Mouse (Mus musculus) intestine, postnatal 0 days (tissue): ENCODE measurements around the gene Nedd9. TPM values are rescaled to one million over a fixed set of nuclear protein-coding genes. Genes with fewer than 3 reads are reported as not detected.

Source experiments
- ATAC-seq: fragments of 200-750 bp; cut with Nextera tagmentation; 2 replicates; pipeline ENCODE4 v1.8.0; 2017; ENCODE audit warnings: mild to moderate bottlenecking, moderate TSS enrichment, moderate library complexity
- H3K27ac ChIP-seq: fragments of 300-500 bp; sonication (generic); 2 replicates; pipeline ENCODE4 v1.5.1; 2014; ENCODE audit warnings: mild to moderate bottlenecking, low read depth, low read length, moderate library complexity
- H3K27me3 ChIP-seq: fragments of 300-500 bp; sonication (generic); replicated peaks from 2 replicates; pipeline ENCODE4 v1.6.1; 2014; ENCODE audit warnings: low read length, mixed read lengths; ENCODE audit not compliant: control insufficient read depth, insufficient read depth
- H3K36me3 ChIP-seq: fragments of 300-500 bp; sonication (generic); 2 replicates; pipeline ENCODE4 v1.6.1; 2014; ENCODE audit warnings: mild to moderate bottlenecking, moderate library complexity; ENCODE audit not compliant: control insufficient read depth, insufficient read depth
- H3K4me1 ChIP-seq: fragments of 300-500 bp; sonication (generic); replicated peaks from 2 replicates; pipeline ENCODE4 v1.6.1; 2014; ENCODE audit warnings: antibody characterized with exemption, low read length, mixed read lengths; ENCODE audit not compliant: control insufficient read depth, insufficient read depth
- H3K4me2 ChIP-seq: fragments of 300-500 bp; sonication (generic); replicated peaks from 2 replicates; pipeline ENCODE4 v1.6.1; 2014; ENCODE audit warnings: low read depth, mild to moderate bottlenecking, moderate library complexity
- H3K4me3 ChIP-seq: fragments of 300-500 bp; sonication (generic); 2 replicates; pipeline ENCODE4 v1.5.1; 2014; ENCODE audit warnings: low read depth, low read length
- H3K9ac ChIP-seq: fragments of 300-500 bp; sonication (generic); 2 replicates; pipeline ENCODE4 v1.6.1; 2014; ENCODE audit warnings: mild to moderate bottlenecking, low read depth, low read length
- H3K9me3 ChIP-seq: fragments of 300-500 bp; sonication (generic); 2 replicates; pipeline ENCODE4 v1.6.1; 2016; ENCODE audit warnings: mixed run types; ENCODE audit not compliant: control insufficient read depth
- CTCF ChIP-seq: sonication (generic); IDR thresholded peaks from 2 replicates; pipeline ENCODE4 v1.5.1; 2016; ENCODE audit warnings: low read depth, mild to moderate bottlenecking, control low read depth, antibody characterized with exemption, moderate library complexity
- whole genome bisulfite sequencing: fragments of 180-500 bp; shearing (Covaris S2); extraction: QIAGEN DNeasy Blood & Tissue Kit; methylation state at CpG from one replicate; pipeline ENCODE4 v1.1.7; 2014; 5-methylcytosine and 5-hydroxymethylcytosine counted together
- polyA plus RNA-seq: library from polyadenylated mRNA; unstranded; fragments of >200 nt; fragmentation: Nextera tagmentation; extraction: Ambion mirVana; gene quantifications from 2 replicates; pipeline ENCODE4 v1.2.1, GENCODE M21; 2015

Nedd9 gene
- polyA plus RNA-seq, 1 experiment from 2014 or later, result 17.6 TPM

DNA sequence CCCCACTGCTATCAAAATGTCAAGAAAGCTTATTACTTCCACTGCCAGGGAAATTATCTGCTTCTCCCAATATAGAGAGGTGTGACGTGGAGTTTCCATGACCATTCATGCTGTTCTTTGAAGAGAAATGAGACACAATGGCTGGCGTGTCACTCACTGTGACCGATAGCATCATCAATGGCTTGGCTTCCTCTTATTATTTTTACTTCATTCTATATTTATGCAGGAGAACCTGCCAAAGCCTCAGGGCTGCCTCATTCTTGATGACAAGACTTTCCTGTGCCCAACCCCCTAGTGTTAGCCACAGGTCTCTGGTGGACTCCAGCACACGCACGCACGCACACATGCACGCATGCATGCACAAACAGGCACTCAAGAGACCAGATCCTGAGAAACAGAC, 141.4 kb downstream of the Nedd9 start:
- H3K4me2 ChIP-seq, result no peak overlapping the region

DNA sequence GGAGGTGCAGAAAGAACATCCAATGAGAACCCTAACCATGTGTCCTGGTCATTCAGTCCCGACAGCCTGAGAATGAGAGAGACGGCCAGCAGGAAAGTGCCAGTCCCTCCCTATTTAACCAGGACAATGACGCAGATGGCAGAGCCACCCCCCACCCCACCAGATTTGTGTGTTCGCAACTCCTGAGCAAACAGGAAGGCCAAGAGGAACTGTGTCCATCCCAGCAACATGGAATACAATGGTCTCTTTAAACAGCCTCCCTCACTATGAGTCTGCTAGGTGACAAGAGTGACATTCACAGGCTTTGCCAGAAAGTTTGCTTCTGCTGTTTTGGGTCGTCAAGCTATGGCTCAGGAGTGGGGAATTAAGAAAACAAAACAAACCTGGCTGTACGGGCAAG, 141.9 kb downstream of the Nedd9 start:
- Histone ChIP-seq H3K27me3 (no peaks in the 10 kb centered on the region), H3K4me2 (no peak overlapping the region), H3K9me3 (no peaks in the 10 kb centered on the region), H3K4me3 (no peak overlapping the region), H3K36me3 (no peaks in the 10 kb centered on the region; the same call in 1 of the 2 replicates), H3K27ac (peak overlapping the region; percentile 36), H3K9ac (no peak overlapping the region), H3K4me1 (peaks cover 30% of the 10 kb centered on the region)
- ATAC-seq, result no peak
- TF ChIP-seq CTCF, result no peak
- WGBS, result 32% methylated on average over 6 of the region's 6 CpGs

More for the DNA sequence above, 141.4 kb downstream of the Nedd9 start:
- Histone ChIP-seq H3K36me3 (no peaks in the 10 kb centered on the region; the same call in 1 of the 2 replicates), H3K9me3 (no peaks in the 10 kb centered on the region), H3K4me1 (peaks cover 30% of the 10 kb centered on the region), H3K27me3 (no peaks in the 10 kb centered on the region), H3K27ac (peak overlapping the region; percentile 29), H3K9ac (no peak overlapping the region), H3K4me3 (no peak overlapping the region)
- 49% methylated on average over 7 of the region's 7 CpGs for WGBS
- 0 out of 2 replicates have a peak, but pooled peaks have one; percentile 9 for TF ChIP-seq CTCF
- ATAC-seq, result no peak

DNA sequence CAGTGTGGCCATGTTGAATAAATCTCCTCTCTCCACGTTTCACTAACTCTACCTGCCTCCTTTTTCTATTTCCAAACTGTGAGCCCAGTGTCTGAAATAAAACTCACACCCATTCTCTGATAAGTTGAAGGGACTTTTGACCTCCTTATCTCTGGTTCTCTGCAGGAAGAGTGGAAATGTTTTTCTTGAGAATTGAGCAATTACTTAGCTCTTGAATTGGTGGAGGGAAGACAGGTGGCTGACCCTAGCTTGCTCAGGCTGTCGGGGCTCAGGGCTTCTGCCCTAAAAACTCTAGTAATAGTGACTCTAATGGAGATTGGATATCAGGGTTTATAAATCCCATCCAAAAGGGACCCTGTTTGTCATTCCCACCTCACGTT, 143.3 kb downstream of the Nedd9 start:
- Histone ChIP-seq H3K36me3 (peaks cover 10% of the 10 kb centered on the region; the same call in 1 of the 2 replicates), H3K4me2 (peak overlapping the region; percentile 55), H3K9ac (no peak overlapping the region), H3K9me3 (no peaks in the 10 kb centered on the region), H3K27me3 (no peaks in the 10 kb centered on the region), H3K27ac (peak overlapping the region; percentile 92), H3K4me1 (peaks cover 28% of the 10 kb centered on the region), H3K4me3 (no peak overlapping the region)
- 32% methylated on average over 3 of the region's 3 CpGs for WGBS
- peak; percentile 66 for ATAC-seq
- TF ChIP-seq CTCF, result no peak

DNA sequence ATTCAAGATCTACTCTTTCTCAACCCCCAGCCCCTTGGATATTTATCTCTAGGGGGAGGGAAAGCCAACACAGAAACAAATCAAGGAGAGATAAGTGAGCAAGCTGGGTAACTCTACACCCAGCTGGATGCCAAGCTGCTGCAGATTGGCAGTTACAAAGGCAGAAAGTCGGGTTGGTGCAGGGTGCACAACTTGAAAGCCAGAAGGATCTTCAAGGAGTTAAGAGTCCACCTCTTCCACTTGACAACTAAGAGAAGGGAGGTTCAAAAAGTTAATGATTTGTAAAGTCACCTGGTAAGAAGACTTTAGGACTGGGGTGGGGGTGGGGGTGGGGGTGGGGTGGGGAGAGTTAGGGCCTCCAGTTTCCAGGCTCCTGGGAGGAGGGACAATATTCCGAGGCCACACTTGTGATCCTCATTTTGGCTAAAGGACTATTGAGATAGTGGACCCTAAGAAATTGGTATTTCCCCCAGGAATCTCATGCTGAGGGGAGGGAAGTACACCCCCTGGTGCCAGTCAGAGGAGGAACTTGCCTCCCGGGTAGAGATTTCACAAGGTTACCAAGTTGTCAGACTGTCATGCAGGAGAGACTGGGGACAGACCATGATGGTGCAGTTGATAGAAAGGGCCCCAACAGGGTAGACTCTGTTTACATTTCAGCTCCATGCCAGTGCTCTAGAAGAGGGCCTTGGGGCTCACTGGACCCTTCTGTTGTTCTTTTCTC, 143.8 kb downstream of the Nedd9 start:
- H3K4me2 ChIP-seq, result peak overlapping the region; percentile 55
- peak overlapping the region; percentile 92 for H3K27ac ChIP-seq
- peak; percentile 47 for TF ChIP-seq CTCF
- WGBS, result 27% methylated on average over 3 of the region's 3 CpGs
- no peaks in the 10 kb centered on the region for H3K9me3 ChIP-seq
- H3K4me1 ChIP-seq, result peaks cover 28% of the 10 kb centered on the region
- no peak overlapping the region for H3K9ac ChIP-seq
- no peaks in the 10 kb centered on the region for H3K27me3 ChIP-seq
- H3K4me3 ChIP-seq, result no peak overlapping the region
- peaks cover 15% of the 10 kb centered on the region for H3K36me3 ChIP-seq
- peak; percentile 79 for ATAC-seq

DNA sequence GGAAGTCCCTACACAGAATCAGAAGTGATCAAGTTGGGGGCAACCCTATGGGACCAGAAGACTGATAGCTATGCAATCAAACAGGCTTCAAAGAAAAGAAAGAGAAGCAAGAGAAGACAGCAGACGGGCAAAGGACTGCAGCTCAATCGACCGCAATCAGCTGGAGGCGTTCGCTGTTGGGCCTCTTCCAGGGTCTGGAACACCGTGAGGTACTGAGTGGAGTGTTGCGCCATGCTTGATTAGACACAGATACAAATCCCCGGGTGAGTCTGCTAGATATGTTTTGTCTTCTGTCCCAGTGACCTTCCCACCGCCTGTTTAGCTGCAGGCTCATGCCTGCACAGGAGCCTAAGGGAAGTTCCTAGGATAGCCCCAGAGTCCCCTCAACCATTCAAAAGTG, 145.7 kb downstream of the Nedd9 start:
- Histone ChIP-seq H3K27me3 (no peaks in the 10 kb centered on the region), H3K4me3 (no peak overlapping the region), H3K9me3 (no peaks in the 10 kb centered on the region), H3K4me2 (0 out of 2 replicates have a peak overlapping the region, but pooled peaks have one; percentile 9), H3K27ac (peak overlapping the region; percentile 92), H3K9ac (no peak overlapping the region), H3K36me3 (peaks cover 26% of the 10 kb centered on the region), H3K4me1 (peaks cover 29% of the 10 kb centered on the region)
- ATAC-seq, result no peak
- 38% methylated on average over 9 of the region's 9 CpGs for WGBS
- TF ChIP-seq CTCF, result no peak

DNA sequence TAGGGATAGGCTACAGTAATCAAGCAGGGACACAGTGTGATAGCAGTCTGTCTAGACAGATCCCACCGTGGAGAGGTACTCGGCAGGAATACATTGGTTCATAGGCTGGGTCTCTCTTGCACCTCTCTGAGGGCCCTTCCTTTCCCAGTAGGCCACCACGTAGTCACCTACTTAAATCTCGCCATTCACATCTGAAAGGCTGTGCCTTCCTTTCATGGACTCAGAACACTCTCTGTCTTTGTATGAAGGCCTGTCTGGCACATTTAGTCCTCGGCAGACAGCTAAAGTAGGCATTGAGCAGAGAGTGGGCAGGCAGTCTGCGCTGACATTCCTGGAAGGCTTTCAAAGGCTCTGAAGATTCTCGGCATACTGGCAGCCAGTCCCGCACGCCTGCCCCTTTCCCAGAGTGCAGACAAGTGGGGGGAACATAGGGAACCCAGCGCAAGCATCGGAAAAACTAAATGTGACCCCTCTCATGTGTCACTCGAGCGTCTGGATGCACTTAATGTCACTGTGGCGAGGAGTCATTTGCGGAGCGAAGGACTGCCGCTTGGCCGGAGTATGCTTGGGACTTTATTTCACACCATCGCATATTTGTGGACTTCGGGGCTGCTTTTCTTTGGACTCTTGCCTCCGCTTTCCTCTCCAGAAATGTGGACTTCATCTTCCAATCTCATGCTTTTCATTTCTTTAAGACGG, 147.4 kb downstream of the Nedd9 start:
- H3K27ac ChIP-seq, result peak overlapping the region; percentile 66
- H3K4me3 ChIP-seq, result no peak overlapping the region
- H3K9me3 ChIP-seq, result no peaks in the 10 kb centered on the region
- ATAC-seq, result no peak
- no peak for TF ChIP-seq CTCF
- peaks cover 30% of the 10 kb centered on the region for H3K36me3 ChIP-seq
- no peak overlapping the region for H3K9ac ChIP-seq
- WGBS, result 67% methylated on average over 22 of the region's 22 CpGs
- 0 out of 2 replicates have a peak overlapping the region, but pooled peaks have one; percentile 3 for H3K4me2 ChIP-seq
- no peaks in the 10 kb centered on the region for H3K27me3 ChIP-seq
- H3K4me1 ChIP-seq, result peaks cover 34% of the 10 kb centered on the region
